Mouse (Mus musculus): ENCODE measurements around the gene Prop1. TPM values are rescaled to one million over a fixed set of nuclear protein-coding genes. Genes with fewer than 3 reads are reported as not detected.

The Prop1 gene
- total RNA-seq, 2 experiments from 2014 or later: not detected

Other genes with a start within 250 kb of the Prop1 start
- gene Zfp354c, start 126.0 kb downstream of the Prop1 start, total RNA-seq (2021): 10 to 100 TPM in 1 of 2 experiments, 1 to 10 TPM in 1; 9.8 to 10.1 TPM
- under 1 TPM; 0.38 to 0.62 TPM for gene Zfp879, start 112.2 kb downstream of the Prop1 start, total RNA-seq (2021)
- not detected for gene Grm6, start 103.1 kb downstream of the Prop1 start, total RNA-seq (2021)
- 1 to 10 TPM; 1.4 to 1.5 TPM for gene Zfp454, start 66.1 kb downstream of the Prop1 start, total RNA-seq (2021)
- gene Zfp2, start 37.6 kb downstream of the Prop1 start, total RNA-seq (2021): 1 to 10 TPM; 2.8 to 3.7 TPM
- under 1 TPM; 0.88 to 0.92 TPM for gene Zfp354b, start 22.1 kb downstream of the Prop1 start, total RNA-seq (2021)
- not detected for gene 4933414I15Rik, start 10.0 kb downstream of the Prop1 start, total RNA-seq (2021)
- gene Olfr1378, start 12.8 kb upstream of the Prop1 start, total RNA-seq (2021): not detected
- gene Olfr1377, start 28.2 kb upstream of the Prop1 start, total RNA-seq (2021): not detected
- gene Olfr51, start 49.8 kb upstream of the Prop1 start, total RNA-seq (2021): not detected
- not detected for gene Olfr54, start 60.5 kb upstream of the Prop1 start, total RNA-seq (2021)
- gene Olfr1375, start 94.3 kb upstream of the Prop1 start, total RNA-seq (2021): not detected
- 1 to 10 TPM; 2.1 to 2.2 TPM for gene Zfp354a, start 105.5 kb upstream of the Prop1 start, total RNA-seq (2021)